Mouse (Mus musculus): Measurements from ENCODE around the gene Fancc. TPM values are rescaled to one million over a fixed set of nuclear protein-coding genes. Genes with fewer than 3 reads are reported as not detected.
A peak's percentile ranks its signal among the peaks of the same experiment; 100 is the strongest.

Fancc gene
- polyA plus RNA-seq, 1 experiment from 2014 or later: 16.1 TPM

GRCm38 (mm10) chr13:63513374-63514098 lies 16.5 kb upstream of the Fancc start:
- Histone ChIP-seq H3K4me2 (no peak overlapping the region), H3K9ac (no peak overlapping the region), H3K36me3 (replicated peaks) (peaks cover 37% of the 10 kb centered on the region), H3K27ac (0 out of 2 replicates have a peak overlapping the region, but pooled peaks have one; percentile 6), H3K27me3 (replicated peaks) (no peaks in the 10 kb centered on the region), H3K4me1 (peaks cover 18% of the 10 kb centered on the region), H3K9me3 (no peaks in the 10 kb centered on the region), H3K4me3 (no peak overlapping the region)
- ATAC-seq (replicated peaks): no peak
- 44% methylated on average over 26 of the region's 26 CpGs for WGBS

GRCm38 (mm10) chr13:63512411-63512810 lies 15.3 kb upstream of the Fancc start:
- WGBS: 28% methylated on average over 6 of the region's 6 CpGs
- H3K27ac ChIP-seq: no peak overlapping the region
- H3K36me3 ChIP-seq (replicated peaks): peaks cover 34% of the 10 kb centered on the region
- no peaks in the 10 kb centered on the region for H3K27me3 ChIP-seq (replicated peaks)
- H3K4me1 ChIP-seq: peaks cover 18% of the 10 kb centered on the region
- no peak for ATAC-seq (replicated peaks)
- H3K9me3 ChIP-seq: no peaks in the 10 kb centered on the region
- no peak overlapping the region for H3K4me3 ChIP-seq
- no peak overlapping the region for H3K4me2 ChIP-seq
- no peak overlapping the region for H3K9ac ChIP-seq

GRCm38 (mm10) chr13:63507821-63508220 lies 10.7 kb upstream of the Fancc start:
- H3K4me1 ChIP-seq: no peaks in the 10 kb centered on the region
- no peaks in the 10 kb centered on the region for H3K9me3 ChIP-seq
- no peak for ATAC-seq (replicated peaks)
- H3K9ac ChIP-seq: no peak overlapping the region
- H3K4me3 ChIP-seq: no peak overlapping the region
- 92% methylated on average over 5 of the region's 5 CpGs for WGBS
- no peak overlapping the region for H3K27ac ChIP-seq
- no peaks in the 10 kb centered on the region for H3K27me3 ChIP-seq (replicated peaks)
- no peak overlapping the region for H3K4me2 ChIP-seq
- H3K36me3 ChIP-seq (replicated peaks): peaks cover 28% of the 10 kb centered on the region; the same call in 1 of the 2 replicates

GRCm38 (mm10) chr13:63507001-63507556 lies 10.0 kb upstream of the Fancc start:
- H3K4me3 ChIP-seq: no peak overlapping the region
- no peak overlapping the region for H3K27ac ChIP-seq
- no peaks in the 10 kb centered on the region for H3K27me3 ChIP-seq (replicated peaks)
- peaks cover 28% of the 10 kb centered on the region; the same call in 1 of the 2 replicates for H3K36me3 ChIP-seq (replicated peaks)
- ATAC-seq (replicated peaks): no peak
- H3K9ac ChIP-seq: no peak overlapping the region
- WGBS: 88% methylated on average over 6 of the region's 6 CpGs
- H3K4me1 ChIP-seq: no peaks in the 10 kb centered on the region
- H3K4me2 ChIP-seq: no peak overlapping the region
- no peaks in the 10 kb centered on the region for H3K9me3 ChIP-seq

GRCm38 (mm10) chr13:63506364-63506763 lies 9.3 kb upstream of the Fancc start:
- ATAC-seq (replicated peaks): no peak
- H3K27me3 ChIP-seq (replicated peaks): no peaks in the 10 kb centered on the region
- peaks cover 21% of the 10 kb centered on the region; the same call in 1 of the 2 replicates for H3K36me3 ChIP-seq (replicated peaks)
- H3K4me3 ChIP-seq: no peak overlapping the region
- H3K9me3 ChIP-seq: no peaks in the 10 kb centered on the region
- no peak overlapping the region for H3K4me2 ChIP-seq
- H3K27ac ChIP-seq: no peak overlapping the region
- no peaks in the 10 kb centered on the region for H3K4me1 ChIP-seq
- WGBS: 54% methylated on average over 1 of the region's 1 CpGs
- H3K9ac ChIP-seq: no peak overlapping the region

- ATAC-seq (replicated peaks): no peak
- no peaks in the 10 kb centered on the region for H3K9me3 ChIP-seq
- no peak overlapping the region for H3K9ac ChIP-seq
- H3K4me1 ChIP-seq: no peaks in the 10 kb centered on the region
- no peaks in the 10 kb centered on the region for H3K36me3 ChIP-seq (replicated peaks)
- WGBS: 97% methylated on average over 2 of the region's 2 CpGs
- no peaks in the 10 kb centered on the region for H3K27me3 ChIP-seq (replicated peaks)
- H3K4me3 ChIP-seq: no peak overlapping the region
- H3K27ac ChIP-seq: no peak overlapping the region
- no peak overlapping the region for H3K4me2 ChIP-seq
Measured at GRCm38 (mm10) chr13:63502391-63502790, 5.3 kb upstream of the Fancc start.

GRCm38 (mm10) chr13:63499489-63499888 lies 2.4 kb upstream of the Fancc start:
- 92% methylated on average over 2 of the region's 2 CpGs for WGBS
- no peak overlapping the region for H3K4me2 ChIP-seq
- ATAC-seq (replicated peaks): no peak
- no peak overlapping the region for H3K9ac ChIP-seq
- H3K36me3 ChIP-seq (replicated peaks): no peaks in the 10 kb centered on the region
- no peak overlapping the region for H3K27ac ChIP-seq
- H3K4me1 ChIP-seq: peaks cover 10% of the 10 kb centered on the region
- no peaks in the 10 kb centered on the region for H3K9me3 ChIP-seq
- H3K4me3 ChIP-seq: no peak overlapping the region
- no peaks in the 10 kb centered on the region for H3K27me3 ChIP-seq (replicated peaks)

GRCm38 (mm10) chr13:63487707-63488042 lies 9.4 kb downstream of the Fancc start:
- Histone ChIP-seq H3K9ac (no peak overlapping the region), H3K36me3 (replicated peaks) (no peaks in the 10 kb centered on the region), H3K4me2 (no peak overlapping the region), H3K9me3 (no peaks in the 10 kb centered on the region), H3K27me3 (replicated peaks) (no peaks in the 10 kb centered on the region), H3K4me1 (peaks cover 6% of the 10 kb centered on the region; the same call in 1 of the 2 replicates), H3K4me3 (no peak overlapping the region), H3K27ac (no peak overlapping the region)
- ATAC-seq (replicated peaks): no peak
- WGBS: 41% methylated on average over 7 of the region's 7 CpGs

GRCm38 (mm10) chr13:63486791-63487706 lies 10.0 kb downstream of the Fancc start:
- peak; percentile 61; the same call in 1 of the 2 replicates for ATAC-seq (replicated peaks)
- H3K36me3 ChIP-seq (replicated peaks): no peaks in the 10 kb centered on the region
- peak overlapping the region; percentile 4; the same call in 1 of the 2 replicates for H3K9ac ChIP-seq
- H3K4me3 ChIP-seq: no peak overlapping the region
- no peak overlapping the region for H3K27ac ChIP-seq
- peaks cover 6% of the 10 kb centered on the region; the same call in 1 of the 2 replicates for H3K4me1 ChIP-seq
- peak overlapping the region; percentile 35 for H3K4me2 ChIP-seq
- 6% methylated on average over 18 of the region's 18 CpGs for WGBS
- H3K9me3 ChIP-seq: no peaks in the 10 kb centered on the region
- no peaks in the 10 kb centered on the region for H3K27me3 ChIP-seq (replicated peaks)

- WGBS: 78% methylated on average over 8 of the region's 8 CpGs
- Histone ChIP-seq H3K36me3 (replicated peaks) (no peaks in the 10 kb centered on the region), H3K9ac (no peak overlapping the region), H3K27me3 (replicated peaks) (no peaks in the 10 kb centered on the region), H3K9me3 (no peaks in the 10 kb centered on the region), H3K4me3 (no peak overlapping the region), H3K4me2 (no peak overlapping the region), H3K27ac (no peak overlapping the region), H3K4me1 (no peaks in the 10 kb centered on the region)
- ATAC-seq (replicated peaks): no peak
Measured at GRCm38 (mm10) chr13:63475356-63475755, 21.7 kb downstream of the Fancc start.

- no peak overlapping the region for H3K4me3 ChIP-seq
- no peaks in the 10 kb centered on the region for H3K27me3 ChIP-seq (replicated peaks)
- H3K27ac ChIP-seq: no peak overlapping the region
- H3K9me3 ChIP-seq: no peaks in the 10 kb centered on the region
- H3K9ac ChIP-seq: no peak overlapping the region
- no peak for ATAC-seq (replicated peaks)
- 87% methylated on average over 5 of the region's 5 CpGs for WGBS
- no peak overlapping the region for H3K4me2 ChIP-seq
- no peaks in the 10 kb centered on the region for H3K36me3 ChIP-seq (replicated peaks)
- H3K4me1 ChIP-seq: no peaks in the 10 kb centered on the region
Measured at GRCm38 (mm10) chr13:63452898-63453297, 44.2 kb downstream of the Fancc start.

GRCm38 (mm10) chr13:63451140-63451539 lies 45.9 kb downstream of the Fancc start:
- no peak for ATAC-seq (replicated peaks)
- Histone ChIP-seq H3K27me3 (replicated peaks) (no peaks in the 10 kb centered on the region), H3K9ac (no peak overlapping the region), H3K9me3 (no peaks in the 10 kb centered on the region), H3K36me3 (replicated peaks) (no peaks in the 10 kb centered on the region), H3K4me2 (no peak overlapping the region), H3K4me1 (no peaks in the 10 kb centered on the region), H3K4me3 (no peak overlapping the region), H3K27ac (no peak overlapping the region)
- WGBS: 68% methylated on average over 7 of the region's 7 CpGs
